Mouse (Mus musculus) hindbrain, embryonic 10.5 days (tissue): ENCODE measurements at regions not wholly inside any gene's neighbourhood (a gene's known extent, or its start where the extent isn't known, plus 50 kb on each side); places are given as distances from the start of the nearest gene placed in this dataset.
"Not testable (repeated sequence)": the region's sequence is repeated elsewhere in the genome, so short reads cannot be mapped to it uniquely, and the experiment has no call there.

Experiments
- DNase-seq: peaks from one replicate; pipeline ENCODE4 v3.0.0-alpha.2; 2017; ENCODE audit warnings: low spot score
- H3K27ac ChIP-seq: fragments of 300-500 bp; sonication (generic); 2 replicates; pipeline ENCODE4 v1.5.1; 2016; ENCODE audit warnings: mild to moderate bottlenecking, moderate library complexity
- H3K27me3 ChIP-seq: fragments of 300-500 bp; sonication (generic); 2 replicates; pipeline ENCODE4 v1.6.1; 2016; ENCODE audit warnings: mild to moderate bottlenecking; ENCODE audit not compliant: poor library complexity, insufficient read depth, severe bottlenecking
- H3K36me3 ChIP-seq: fragments of 300-500 bp; sonication (generic); 2 replicates; pipeline ENCODE4 v1.6.1; 2016; ENCODE audit warnings: mild to moderate bottlenecking, moderate library complexity
- H3K4me1 ChIP-seq: fragments of 300-500 bp; sonication (generic); replicated peaks from 2 replicates; pipeline ENCODE4 v1.6.1; 2016; ENCODE audit warnings: mild to moderate bottlenecking
- H3K4me3 ChIP-seq: fragments of 300-500 bp; sonication (generic); 2 replicates; pipeline ENCODE4 v1.5.1; 2016; ENCODE audit warnings: mild to moderate bottlenecking, moderate library complexity
- H3K9me3 ChIP-seq: fragments of 300-500 bp; sonication (generic); 2 replicates; pipeline ENCODE4 v1.6.1; 2016; ENCODE audit warnings: mild to moderate bottlenecking, moderate library complexity
- WGBS: fragments of 180-500 bp; shearing (Covaris S2); methylation state at CpG from one replicate; pipeline ENCODE4 v1.1.7; 2016; 5-methylcytosine and 5-hydroxymethylcytosine counted together

GRCm38 (mm10) chr6:16765354-16765753 is 132.9 kb downstream of the Tfec start:
- Histone ChIP-seq H3K4me1 (no peaks in the 10 kb centered on the region), H3K9me3 (no peaks in the 10 kb centered on the region), H3K27ac (no peak overlapping the region), H3K36me3 (no peaks in the 10 kb centered on the region), H3K27me3 (no peaks in the 10 kb centered on the region), H3K4me3 (no peak overlapping the region)
- no peak for DNase-seq
- WGBS: 69% methylated on average over 4 of the region's 4 CpGs

GRCm38 (mm10) chr6:16764707-16765106 is 133.5 kb downstream of the Tfec start:
- no peak for DNase-seq
- WGBS: 66% methylated on average over 5 of the region's 5 CpGs
- no peaks in the 10 kb centered on the region for H3K9me3 ChIP-seq

GRCm38 (mm10) chr6:16755044-16755443 is 143.2 kb downstream of the Tfec start:
- H3K9me3 ChIP-seq, DNase-seq, H3K27ac ChIP-seq, H3K4me3 ChIP-seq, H3K27me3 ChIP-seq, H3K36me3 ChIP-seq: not testable (repeated sequence)
- H3K4me1 ChIP-seq: peaks cover 11% of the 10 kb centered on the region; the same call in 1 of the 2 replicates
- whole genome bisulfite sequencing: 86% methylated on average over 1 of the region's 1 CpGs

More at GRCm38 (mm10) chr6:16764707-16765106, 133.5 kb downstream of the Tfec start:
- Histone ChIP-seq H3K27me3 (no peaks in the 10 kb centered on the region), H3K27ac (no peak overlapping the region), H3K4me3 (no peak overlapping the region), H3K4me1 (no peaks in the 10 kb centered on the region), H3K36me3 (no peaks in the 10 kb centered on the region)

- H3K4me1 ChIP-seq: 0 out of 2 replicates have a peak, but pooled peaks cover 3% of the 10 kb centered on the region
- DNase-seq: no peak
- no peaks in the 10 kb centered on the region for H3K9me3 ChIP-seq
- no peaks in the 10 kb centered on the region for H3K36me3 ChIP-seq
- no peak overlapping the region for H3K27ac ChIP-seq
- no peak overlapping the region for H3K4me3 ChIP-seq
- WGBS: 76% methylated on average over 7 of the region's 7 CpGs
- H3K27me3 ChIP-seq: no peaks in the 10 kb centered on the region
Measured at GRCm38 (mm10) chr6:16733184-16733583, 165.1 kb downstream of the Tfec start.

- Histone ChIP-seq H3K9me3 (no peaks in the 10 kb centered on the region), H3K4me1 (peaks cover 9% of the 10 kb centered on the region), H3K36me3 (no peaks in the 10 kb centered on the region), H3K27ac (no peak overlapping the region), H3K4me3 (no peak overlapping the region), H3K27me3 (no peaks in the 10 kb centered on the region)
- 88% methylated on average over 3 of the region's 3 CpGs for whole genome bisulfite sequencing
- no peak for DNase-seq
Measured at GRCm38 (mm10) chr6:16732095-16732494, 166.1 kb downstream of the Tfec start.

GRCm38 (mm10) chr6:16727256-16727890 is 170.9 kb downstream of the Tfec start:
- WGBS: 21% methylated on average over 13 of the region's 13 CpGs
- Histone ChIP-seq H3K27ac (no peak overlapping the region; the same call in 1 of the 2 replicates), H3K36me3 (no peaks in the 10 kb centered on the region), H3K9me3 (no peaks in the 10 kb centered on the region), H3K27me3 (no peaks in the 10 kb centered on the region), H3K4me1 (peaks cover 14% of the 10 kb centered on the region), H3K4me3 (peak overlapping the region; percentile 24)
- DNase-seq: peak; percentile 43

- WGBS: 91% methylated on average over 2 of the region's 2 CpGs
- Histone ChIP-seq H3K9me3 (no peaks in the 10 kb centered on the region), H3K27ac (no peak overlapping the region), H3K4me3 (no peak overlapping the region), H3K27me3 (no peaks in the 10 kb centered on the region), H3K4me1 (peaks cover 11% of the 10 kb centered on the region), H3K36me3 (no peaks in the 10 kb centered on the region)
- DNase-seq: no peak
Measured at GRCm38 (mm10) chr6:16725256-16725655, 173.0 kb downstream of the Tfec start.

- DNase-seq: no peak
- 95% methylated on average over 4 of the region's 4 CpGs for WGBS
- no peaks in the 10 kb centered on the region for H3K27me3 ChIP-seq
- no peaks in the 10 kb centered on the region for H3K4me1 ChIP-seq
- H3K27ac ChIP-seq: no peak overlapping the region
- H3K36me3 ChIP-seq: no peaks in the 10 kb centered on the region
- H3K9me3 ChIP-seq: no peaks in the 10 kb centered on the region
- H3K4me3 ChIP-seq: no peak overlapping the region
Measured at GRCm38 (mm10) chr6:16704496-16704895, 193.7 kb downstream of the Tfec start.

GRCm38 (mm10) chr6:16703412-16703746 is 194.9 kb downstream of the Tfec start:
- Histone ChIP-seq H3K27ac (no peak overlapping the region), H3K36me3 (no peaks in the 10 kb centered on the region), H3K27me3 (no peaks in the 10 kb centered on the region), H3K4me1 (no peaks in the 10 kb centered on the region), H3K4me3 (no peak overlapping the region), H3K9me3 (no peaks in the 10 kb centered on the region)
- DNase-seq: no peak
- 81% methylated on average over 3 of the region's 3 CpGs for WGBS

GRCm38 (mm10) chr6:16702706-16703411 is 195.4 kb downstream of the Tfec start:
- Histone ChIP-seq H3K4me3 (no peak overlapping the region), H3K9me3 (no peaks in the 10 kb centered on the region), H3K27ac (no peak overlapping the region), H3K27me3 (no peaks in the 10 kb centered on the region), H3K36me3 (no peaks in the 10 kb centered on the region), H3K4me1 (no peaks in the 10 kb centered on the region)
- DNase-seq: no peak
- WGBS: 73% methylated on average over 7 of the region's 7 CpGs

GRCm38 (mm10) chr6:16697285-16697684 is 201.0 kb downstream of the Tfec start:
- WGBS: 72% methylated on average over 4 of the region's 4 CpGs

GRCm38 (mm10) chr6:16668004-16668403 is 230.2 kb downstream of the Tfec start:
- H3K27ac ChIP-seq: no peak overlapping the region

More at GRCm38 (mm10) chr6:16697285-16697684, 201.0 kb downstream of the Tfec start:
- H3K36me3 ChIP-seq: no peaks in the 10 kb centered on the region
- no peaks in the 10 kb centered on the region for H3K27me3 ChIP-seq
- H3K4me3 ChIP-seq: no peak overlapping the region
- 0 out of 2 replicates have a peak, but pooled peaks cover 2% of the 10 kb centered on the region for H3K4me1 ChIP-seq
- H3K27ac ChIP-seq: no peak overlapping the region
- DNase-seq: no peak
- H3K9me3 ChIP-seq: no peaks in the 10 kb centered on the region

GRCm38 (mm10) chr6:16667241-16667640 is 231.0 kb downstream of the Tfec start:
- Histone ChIP-seq H3K27me3 (no peaks in the 10 kb centered on the region), H3K36me3 (no peaks in the 10 kb centered on the region), H3K4me1 (peaks cover 15% of the 10 kb centered on the region), H3K4me3 (no peak overlapping the region), H3K27ac (no peak overlapping the region), H3K9me3 (no peaks in the 10 kb centered on the region)
- no peak for DNase-seq
- 39% methylated on average over 6 of the region's 6 CpGs for WGBS

More at GRCm38 (mm10) chr6:16668004-16668403, 230.2 kb downstream of the Tfec start:
- Histone ChIP-seq H3K36me3 (no peaks in the 10 kb centered on the region), H3K27me3 (no peaks in the 10 kb centered on the region), H3K4me3 (no peak overlapping the region), H3K9me3 (no peaks in the 10 kb centered on the region), H3K4me1 (peaks cover 15% of the 10 kb centered on the region)
- DNase-seq: peak; percentile 57
- WGBS: 1% methylated on average over 2 of the region's 2 CpGs
